Mouse (Mus musculus): ENCODE results near the gene Upk2.

DNA sequence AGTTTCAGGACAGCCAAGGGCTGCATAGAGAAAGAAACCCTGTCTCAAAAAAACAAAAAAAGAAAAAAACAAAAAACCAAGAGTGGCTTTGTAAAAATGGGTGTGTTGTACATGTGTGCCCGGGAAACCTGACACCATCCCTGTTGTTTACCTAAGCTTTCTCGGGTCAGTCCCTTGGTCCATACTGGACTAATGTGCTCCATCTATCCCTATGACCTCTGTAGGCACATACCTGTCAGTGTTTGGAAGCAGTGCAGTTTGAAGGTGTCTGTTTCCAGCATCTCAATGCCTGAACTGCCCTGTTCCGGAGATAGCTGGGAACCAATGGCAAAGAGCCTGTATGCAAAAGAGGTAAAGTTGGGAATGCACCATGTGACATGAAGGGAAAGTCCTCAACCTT, 49.8 kb downstream of the Upk2 start:
- TF ChIP-seq CTCF (IDR thresholded peaks at IDR 0.05; ENCODE audit: borderline replicate concordance, extremely low read depth, insufficient read depth, insufficient read length) (no peak), POLR2A (IDR thresholded peaks at IDR 0.05; ENCODE audit: borderline replicate concordance, extremely low read depth, insufficient read depth, insufficient read length, poor library complexity, severe bottlenecking) (no peak)
